Mouse (Mus musculus) erythroblast, embryonic 14.5 days (primary cell): ENCODE measurements around the gene Rpl3l. TPM values are rescaled to one million over a fixed set of nuclear protein-coding genes. Genes with fewer than 3 reads are reported as not detected.

Source experiments
- H3K27me3 ChIP-seq: 2 replicates; pipeline ENCODE4 v1.6.1; 2012; ENCODE audit warnings: inconsistent platforms; ENCODE audit not compliant: control insufficient read depth
- H3K36me3 ChIP-seq: 2 replicates; pipeline ENCODE4 v1.6.1; 2012; ENCODE audit warnings: mild to moderate bottlenecking, inconsistent platforms; ENCODE audit not compliant: control insufficient read depth
- H3K4me1 ChIP-seq: 2 replicates; pipeline ENCODE4 v1.6.1; 2012; ENCODE audit warnings: inconsistent platforms; ENCODE audit not compliant: control insufficient read depth
- H3K4me3 ChIP-seq: replicated peaks from 2 replicates; pipeline ENCODE3; 2012; ENCODE audit warnings: moderate library complexity, mild to moderate bottlenecking, inconsistent platforms
- H3K9me3 ChIP-seq: 2 replicates; pipeline ENCODE4 v1.6.1; 2012; ENCODE audit warnings: low read length, inconsistent platforms, mixed read lengths; ENCODE audit not compliant: control insufficient read depth
- GATA1 ChIP-seq: IDR thresholded peaks from 2 replicates; pipeline ENCODE4 v1.6.1; 2012; ENCODE audit warnings: low read length, inconsistent platforms, mixed read lengths
- TAL1 ChIP-seq: IDR thresholded peaks from 3 replicates; pipeline ENCODE4 v1.6.1; 2012; ENCODE audit warnings: low read length, inconsistent platforms, mixed read lengths
- polyA plus RNA-seq: library from polyadenylated mRNA; stranded (reverse); fragments of >175 nt; gene quantifications from 2 replicates; pipeline ENCODE4 v1.2.3, GENCODE M21; 2012

The Rpl3l gene
- polyA plus RNA-seq, 1 experiment, result not detected

- Histone ChIP-seq H3K4me3 (no peak overlapping the region), H3K27me3 (peaks cover 9% of the 10 kb centered on the region), H3K36me3 (peaks cover 45% of the 10 kb centered on the region), H3K4me1 (peaks cover 41% of the 10 kb centered on the region), H3K9me3 (no peaks in the 10 kb centered on the region)
- no peak for TF ChIP-seq TAL1
- TF ChIP-seq GATA1, result no peak
Observed at GRCm38 (mm10) chr17:24697985-24698384, 29.6 kb upstream of the Rpl3l start.

- H3K36me3 ChIP-seq, result peaks cover 44% of the 10 kb centered on the region
Observed at GRCm38 (mm10) chr17:24698715-24699114, 28.9 kb upstream of the Rpl3l start.

GRCm38 (mm10) chr17:24699473-24699872 is 28.1 kb upstream of the Rpl3l start:
- Histone ChIP-seq H3K36me3 (peaks cover 46% of the 10 kb centered on the region), H3K9me3 (no peaks in the 10 kb centered on the region), H3K4me3 (no peak overlapping the region), H3K27me3 (peaks cover 9% of the 10 kb centered on the region), H3K4me1 (peaks cover 33% of the 10 kb centered on the region)
- no peak for TF ChIP-seq TAL1
- TF ChIP-seq GATA1, result no peak

More at GRCm38 (mm10) chr17:24698715-24699114, 28.9 kb upstream of the Rpl3l start:
- peaks cover 38% of the 10 kb centered on the region for H3K4me1 ChIP-seq
- H3K9me3 ChIP-seq, result no peaks in the 10 kb centered on the region
- no peak overlapping the region for H3K4me3 ChIP-seq
- TF ChIP-seq GATA1 (no peak), TAL1 (no peak)
- H3K27me3 ChIP-seq, result peaks cover 9% of the 10 kb centered on the region

GRCm38 (mm10) chr17:24701251-24701650 is 26.4 kb upstream of the Rpl3l start:
- peaks cover 34% of the 10 kb centered on the region for H3K4me1 ChIP-seq
- H3K4me3 ChIP-seq, result no peak overlapping the region
- H3K36me3 ChIP-seq, result peaks cover 62% of the 10 kb centered on the region
- peaks cover 9% of the 10 kb centered on the region for H3K27me3 ChIP-seq
- no peak for TF ChIP-seq GATA1
- H3K9me3 ChIP-seq, result no peaks in the 10 kb centered on the region

GRCm38 (mm10) chr17:24705821-24706220 is 21.8 kb upstream of the Rpl3l start:
- Histone ChIP-seq H3K4me1 (peaks cover 26% of the 10 kb centered on the region), H3K27me3 (no peaks in the 10 kb centered on the region), H3K4me3 (peak overlapping the region; percentile 81), H3K36me3 (peaks cover 47% of the 10 kb centered on the region), H3K9me3 (no peaks in the 10 kb centered on the region)
- no peak for TF ChIP-seq GATA1
- no peak for TF ChIP-seq TAL1

- Histone ChIP-seq H3K36me3 (peaks cover 33% of the 10 kb centered on the region), H3K27me3 (no peaks in the 10 kb centered on the region), H3K9me3 (no peaks in the 10 kb centered on the region), H3K4me3 (peak within 1 kb of the TSS; percentile 81), H3K4me1 (peaks cover 26% of the 10 kb centered on the region)
- no peak; the same call in 1 of the 2 replicates for TF ChIP-seq GATA1
- peak; percentile 40; the same call in 2 of the 3 replicates for TF ChIP-seq TAL1
Observed at GRCm38 (mm10) chr17:24706982-24707800, 20.4 kb upstream of the Rpl3l start, which contains the start of gene Tbl3. Gene Tbl3, minus strand, starts transcription at chr17:24707660.

- TF ChIP-seq TAL1 (no peak), GATA1 (no peak)
- no peaks in the 10 kb centered on the region for H3K27me3 ChIP-seq
- H3K4me1 ChIP-seq, result peaks cover 26% of the 10 kb centered on the region
- peaks cover 27% of the 10 kb centered on the region for H3K36me3 ChIP-seq
- no peaks in the 10 kb centered on the region for H3K9me3 ChIP-seq
- H3K4me3 ChIP-seq, result peak overlapping the region; percentile 81
Observed at GRCm38 (mm10) chr17:24707801-24708425, 19.7 kb upstream of the Rpl3l start.

GRCm38 (mm10) chr17:24708646-24709045 is 19.0 kb upstream of the Rpl3l start:
- Histone ChIP-seq H3K27me3 (no peaks in the 10 kb centered on the region), H3K4me1 (peaks cover 26% of the 10 kb centered on the region), H3K4me3 (peak overlapping the region; percentile 29), H3K9me3 (no peaks in the 10 kb centered on the region), H3K36me3 (peaks cover 24% of the 10 kb centered on the region)
- TF ChIP-seq TAL1 (no peak), GATA1 (no peak)

GRCm38 (mm10) chr17:24715556-24715955 is 12.1 kb upstream of the Rpl3l start:
- Histone ChIP-seq H3K4me3 (no peak overlapping the region), H3K27me3 (no peaks in the 10 kb centered on the region), H3K9me3 (no peaks in the 10 kb centered on the region), H3K36me3 (peaks cover 30% of the 10 kb centered on the region), H3K4me1 (peaks cover 19% of the 10 kb centered on the region)
- TF ChIP-seq TAL1, result no peak
- no peak for TF ChIP-seq GATA1
